Mouse (Mus musculus): ENCODE measurements around the gene Plscr4. TPM values are rescaled to one million over a fixed set of nuclear protein-coding genes. Genes with fewer than 3 reads are reported as not detected.

Gene Plscr4
- polyA plus RNA-seq, 1 experiment: not detected

DNA sequence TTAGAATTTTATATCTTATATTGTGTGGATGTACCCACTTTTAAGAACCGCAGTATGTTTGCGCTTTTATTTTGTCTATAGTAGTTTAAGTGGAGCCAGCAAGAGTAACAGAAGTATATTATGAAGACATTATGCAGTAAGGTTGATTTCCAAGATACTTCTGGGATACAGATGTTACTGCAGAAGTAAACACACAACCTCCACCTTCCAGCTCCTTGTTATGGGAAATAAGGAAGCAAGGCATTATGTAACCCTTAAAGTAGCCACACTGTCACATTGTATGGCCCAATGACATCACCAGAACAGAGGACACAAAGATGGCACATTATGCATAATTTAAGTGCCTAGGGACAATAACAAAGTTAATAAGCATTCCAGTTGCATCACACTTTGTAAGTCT is 1.2 kb downstream of the Plscr4 start:
- peaks cover 7% of the 10 kb centered on the region for H3K4me1 ChIP-seq (ENCODE audit: control insufficient read depth)
- no peaks in the 10 kb centered on the region for H3K9me3 ChIP-seq (ENCODE audit: control insufficient read depth, low read length)
- no peaks in the 10 kb centered on the region for H3K36me3 ChIP-seq (ENCODE audit: control insufficient read depth)
- no peak overlapping the region for H3K4me3 ChIP-seq (replicated peaks)
- no peak for TF ChIP-seq GATA1 (IDR thresholded peaks at IDR 0.05; ENCODE audit: low read length)
- no peak for TF ChIP-seq TAL1 (IDR thresholded peaks at IDR 0.05; ENCODE audit: low read length)
- no peaks in the 10 kb centered on the region for H3K27me3 ChIP-seq (ENCODE audit: control insufficient read depth)

DNA sequence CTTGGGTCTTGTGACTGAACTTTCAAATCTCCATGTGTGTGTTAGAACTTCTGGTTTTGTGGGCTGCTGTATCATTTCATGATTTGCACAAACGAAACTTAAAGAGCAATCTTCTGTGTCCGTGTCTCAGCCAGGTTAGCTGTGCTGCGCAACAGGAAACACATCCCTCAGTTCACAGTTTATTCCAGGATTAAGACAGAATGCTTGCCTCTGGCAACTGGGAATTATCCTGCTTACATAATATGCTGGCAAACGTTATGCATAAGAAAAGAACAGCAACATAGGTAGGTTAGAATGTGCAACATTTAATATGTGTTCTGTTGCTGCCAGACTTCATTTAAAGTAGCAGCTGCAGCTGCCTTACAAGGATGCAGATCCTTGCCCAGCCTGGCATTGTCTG is 10.6 kb downstream of the Plscr4 start:
- no peaks in the 10 kb centered on the region for H3K4me1 ChIP-seq (ENCODE audit: control insufficient read depth)
- TF ChIP-seq GATA1 (IDR thresholded peaks at IDR 0.05; ENCODE audit: low read length) (no peak), TAL1 (IDR thresholded peaks at IDR 0.05; ENCODE audit: low read length) (no peak)

GRCm38 (mm10) chr9:92472256-92472855 is 15.2 kb downstream of the Plscr4 start:
- H3K4me3 ChIP-seq (replicated peaks): no peak overlapping the region
- no peaks in the 10 kb centered on the region for H3K36me3 ChIP-seq (ENCODE audit: control insufficient read depth)
- TF ChIP-seq TAL1 (IDR thresholded peaks at IDR 0.05; ENCODE audit: low read length) (no peak), GATA1 (IDR thresholded peaks at IDR 0.05; ENCODE audit: low read length) (no peak)
- no peaks in the 10 kb centered on the region for H3K9me3 ChIP-seq (ENCODE audit: control insufficient read depth, low read length)
- H3K27me3 ChIP-seq (ENCODE audit: control insufficient read depth): no peaks in the 10 kb centered on the region
- no peaks in the 10 kb centered on the region for H3K4me1 ChIP-seq (ENCODE audit: control insufficient read depth)

More for the DNA sequence above, 10.6 kb downstream of the Plscr4 start:
- no peaks in the 10 kb centered on the region for H3K36me3 ChIP-seq (ENCODE audit: control insufficient read depth)
- no peak overlapping the region for H3K4me3 ChIP-seq (replicated peaks)
- no peaks in the 10 kb centered on the region for H3K27me3 ChIP-seq (ENCODE audit: control insufficient read depth)
- no peaks in the 10 kb centered on the region for H3K9me3 ChIP-seq (ENCODE audit: control insufficient read depth, low read length)

GRCm38 (mm10) chr9:92473178-92473577 is 16.0 kb downstream of the Plscr4 start:
- H3K9me3 ChIP-seq (ENCODE audit: control insufficient read depth, low read length): no peaks in the 10 kb centered on the region
- no peaks in the 10 kb centered on the region for H3K36me3 ChIP-seq (ENCODE audit: control insufficient read depth)
- TF ChIP-seq TAL1 (IDR thresholded peaks at IDR 0.05; ENCODE audit: low read length): no peak
- H3K4me3 ChIP-seq (replicated peaks): no peak overlapping the region
- no peaks in the 10 kb centered on the region for H3K27me3 ChIP-seq (ENCODE audit: control insufficient read depth)
- H3K4me1 ChIP-seq (ENCODE audit: control insufficient read depth): no peaks in the 10 kb centered on the region

GRCm38 (mm10) chr9:92474244-92474643 is 17.1 kb downstream of the Plscr4 start:
- H3K4me1 ChIP-seq (ENCODE audit: control insufficient read depth): no peaks in the 10 kb centered on the region
- no peaks in the 10 kb centered on the region for H3K36me3 ChIP-seq (ENCODE audit: control insufficient read depth)
- H3K27me3 ChIP-seq (ENCODE audit: control insufficient read depth): no peaks in the 10 kb centered on the region
- H3K9me3 ChIP-seq (ENCODE audit: control insufficient read depth, low read length): no peaks in the 10 kb centered on the region
- H3K4me3 ChIP-seq (replicated peaks): no peak overlapping the region
- TF ChIP-seq GATA1 (IDR thresholded peaks at IDR 0.05; ENCODE audit: low read length) (no peak), TAL1 (IDR thresholded peaks at IDR 0.05; ENCODE audit: low read length) (no peak)

- H3K9me3 ChIP-seq (ENCODE audit: control insufficient read depth, low read length): no peaks in the 10 kb centered on the region
- H3K4me1 ChIP-seq (ENCODE audit: control insufficient read depth): no peaks in the 10 kb centered on the region
- no peaks in the 10 kb centered on the region for H3K36me3 ChIP-seq (ENCODE audit: control insufficient read depth)
- no peak overlapping the region for H3K4me3 ChIP-seq (replicated peaks)
- H3K27me3 ChIP-seq (ENCODE audit: control insufficient read depth): no peaks in the 10 kb centered on the region
- TF ChIP-seq GATA1 (IDR thresholded peaks at IDR 0.05; ENCODE audit: low read length): no peak
These were observed 24.5 kb downstream of the Plscr4 start for GRCm38 (mm10) chr9:92481663-92482062.

DNA sequence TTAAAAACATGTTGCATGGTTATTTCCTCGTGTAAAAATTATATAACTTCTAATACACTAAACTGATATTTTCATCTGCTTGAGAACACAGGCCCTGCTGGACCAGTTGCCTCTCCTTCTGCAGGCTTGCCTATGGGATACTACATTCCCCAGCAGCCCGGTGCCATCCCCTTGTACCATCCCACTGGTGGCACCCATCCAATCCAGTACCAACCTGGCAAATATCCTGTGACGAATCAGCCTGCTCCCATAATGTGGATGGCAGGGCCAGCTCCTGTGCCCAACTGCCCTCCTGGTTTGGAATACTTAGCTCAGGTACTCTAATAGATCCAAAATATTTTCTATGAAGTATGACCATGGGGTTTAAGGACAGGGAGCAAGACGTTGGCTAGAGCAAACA is 25.4 kb downstream of the Plscr4 start:
- Histone ChIP-seq H3K36me3 (ENCODE audit: control insufficient read depth) (no peaks in the 10 kb centered on the region), H3K27me3 (ENCODE audit: control insufficient read depth) (no peaks in the 10 kb centered on the region), H3K4me3 (replicated peaks) (no peak overlapping the region), H3K9me3 (ENCODE audit: control insufficient read depth, low read length) (no peaks in the 10 kb centered on the region), H3K4me1 (ENCODE audit: control insufficient read depth) (no peaks in the 10 kb centered on the region)
- TF ChIP-seq TAL1 (IDR thresholded peaks at IDR 0.05; ENCODE audit: low read length) (no peak), GATA1 (IDR thresholded peaks at IDR 0.05; ENCODE audit: low read length) (no peak)

DNA sequence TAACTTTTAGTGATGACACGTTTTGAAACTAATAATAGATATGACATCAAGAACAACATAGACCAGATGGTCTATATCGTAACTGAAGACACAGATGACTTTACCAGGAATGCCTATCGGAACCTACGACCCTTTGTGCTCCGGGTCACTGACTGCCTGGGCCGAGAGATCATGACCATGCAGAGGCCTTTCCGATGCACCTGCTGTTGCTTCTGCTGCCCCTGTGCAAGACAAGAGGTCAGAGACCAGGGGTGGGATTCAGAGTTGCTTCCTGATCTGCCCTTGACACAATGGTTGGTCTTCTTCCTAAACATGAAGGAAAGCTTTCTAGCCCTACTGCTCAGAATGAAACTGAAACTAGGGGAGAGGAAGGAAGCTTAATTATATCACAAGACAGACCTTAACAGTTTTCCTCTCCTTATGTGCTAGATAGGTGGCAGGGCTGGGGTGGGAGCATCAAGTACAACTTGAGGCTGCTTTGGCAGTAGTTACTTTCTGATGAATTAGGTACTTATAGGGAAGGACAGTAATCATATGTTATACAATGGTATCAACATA is 27.6 kb downstream of the Plscr4 start:
- Histone ChIP-seq H3K9me3 (ENCODE audit: control insufficient read depth, low read length) (no peaks in the 10 kb centered on the region), H3K27me3 (ENCODE audit: control insufficient read depth) (no peaks in the 10 kb centered on the region), H3K36me3 (ENCODE audit: control insufficient read depth) (no peaks in the 10 kb centered on the region), H3K4me1 (ENCODE audit: control insufficient read depth) (no peaks in the 10 kb centered on the region), H3K4me3 (replicated peaks) (no peak overlapping the region)
- TF ChIP-seq GATA1 (IDR thresholded peaks at IDR 0.05; ENCODE audit: low read length): no peak
- TF ChIP-seq TAL1 (IDR thresholded peaks at IDR 0.05; ENCODE audit: low read length): no peak

DNA sequence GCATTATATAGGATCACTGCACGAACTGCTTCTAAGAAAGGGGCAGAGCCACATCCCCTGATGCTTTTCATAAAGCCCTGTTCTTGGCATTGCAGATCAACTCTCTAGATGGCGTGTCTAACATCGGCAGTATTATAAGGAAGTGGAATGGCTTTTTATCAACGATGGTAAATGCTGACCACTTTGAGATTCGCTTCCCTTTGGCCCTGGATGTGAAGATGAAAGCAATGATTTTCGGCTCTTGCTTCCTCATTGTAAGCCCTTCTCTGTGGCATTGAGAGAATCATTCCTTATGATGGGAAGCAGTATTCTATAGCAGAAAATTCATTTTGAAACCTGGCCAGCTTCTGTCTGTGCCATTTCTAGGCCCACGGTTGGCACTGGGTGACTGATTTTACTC is 32.7 kb downstream of the Plscr4 start:
- Histone ChIP-seq H3K36me3 (ENCODE audit: control insufficient read depth) (no peaks in the 10 kb centered on the region), H3K9me3 (ENCODE audit: control insufficient read depth, low read length) (no peaks in the 10 kb centered on the region), H3K27me3 (ENCODE audit: control insufficient read depth) (no peaks in the 10 kb centered on the region), H3K4me1 (ENCODE audit: control insufficient read depth) (no peaks in the 10 kb centered on the region), H3K4me3 (replicated peaks) (no peak overlapping the region)
- TF ChIP-seq TAL1 (IDR thresholded peaks at IDR 0.05; ENCODE audit: low read length): no peak
- no peak for TF ChIP-seq GATA1 (IDR thresholded peaks at IDR 0.05; ENCODE audit: low read length)

GRCm38 (mm10) chr9:92490319-92490718 is 33.1 kb downstream of the Plscr4 start:
- Histone ChIP-seq H3K4me1 (ENCODE audit: control insufficient read depth) (no peaks in the 10 kb centered on the region), H3K36me3 (ENCODE audit: control insufficient read depth) (no peaks in the 10 kb centered on the region), H3K9me3 (ENCODE audit: control insufficient read depth, low read length) (no peaks in the 10 kb centered on the region), H3K4me3 (replicated peaks) (no peak overlapping the region), H3K27me3 (ENCODE audit: control insufficient read depth) (no peaks in the 10 kb centered on the region)
- TF ChIP-seq TAL1 (IDR thresholded peaks at IDR 0.05; ENCODE audit: low read length) (no peak), GATA1 (IDR thresholded peaks at IDR 0.05; ENCODE audit: low read length) (no peak)

Measured in erythroblast, embryonic 14.5 days (primary cell).